Mouse (Mus musculus) gastrocnemius, adult 2 months (tissue): ENCODE results near the gene Ube2h. TPM values are rescaled to one million over a fixed set of nuclear protein-coding genes. Genes with fewer than 3 reads are reported as not detected.

Experiments
- DNase-seq: peaks from one replicate; pipeline ENCODE4 v3.0.0; 2022
- H3K27ac ChIP-seq: fragments of 200-600 bp; 2 replicates; pipeline ENCODE4 v1.8.1; 2022; ENCODE audit warnings: mild to moderate bottlenecking
- H3K4me3 ChIP-seq: fragments of 200-600 bp; 2 replicates; pipeline ENCODE4 v1.8.1; 2022; ENCODE audit warnings: mild to moderate bottlenecking, moderate library complexity
- CTCF ChIP-seq: fragments of 200-600 bp; IDR thresholded peaks from 2 replicates; pipeline ENCODE4 v1.8.1; 2022; ENCODE audit warnings: antibody characterized with exemption, mild to moderate bottlenecking, moderate library complexity
- intact Hi-C: fragments of 180-260 bp; cut with DNase I; formaldehyde crosslinking; loops from one replicate; pipeline ENCODE4 v1.15.1; 2025
- total RNA-seq, 2 experiments: library from RNA; stranded (reverse); gene quantifications; 2 replicates each; pipeline ENCODE4 v1.2.3; 2021

Gene Ube2h
- total RNA-seq, 2 experiments from 2014 or later, result 39.6 to 81.2 TPM

GRCm38 (mm10) chr6:30231758-30232293, 72.5 kb downstream of the Ube2h start:
- no peak for TF ChIP-seq CTCF

DNA sequence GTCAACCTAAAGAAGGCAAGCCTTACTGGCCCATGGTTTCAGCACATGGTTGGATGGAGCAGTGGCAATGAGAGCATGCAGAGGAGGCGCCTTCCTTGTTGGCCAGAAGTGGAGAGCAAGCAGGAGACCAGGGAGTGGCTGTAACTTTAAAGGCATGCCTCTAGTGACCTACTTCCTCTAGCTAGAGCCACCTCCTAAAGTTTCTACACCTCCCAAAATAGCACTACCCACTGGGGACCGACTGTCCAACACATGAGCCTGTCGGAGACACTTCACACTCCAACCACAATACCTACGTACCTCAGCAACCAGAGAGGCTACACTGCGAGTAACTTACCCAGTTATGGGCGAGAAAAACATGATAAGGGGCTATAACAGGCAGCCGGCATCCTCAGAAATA, 74.1 kb downstream of the Ube2h start:
- H3K27ac ChIP-seq, result peak overlapping the region; percentile 90
- intact Hi-C loops, result loop anchor here (5.0 to 10.0 kb wide), 2 partner anchors 55 to 127 kb away; no protein-coding TSS in a partner anchor

More at GRCm38 (mm10) chr6:30231758-30232293, 72.5 kb downstream of the Ube2h start:
- peak overlapping the region; percentile 90 for H3K27ac ChIP-seq
- H3K4me3 ChIP-seq, result no peak overlapping the region
- intact Hi-C loops, result loop anchor here (5.0 to 10.0 kb wide), 2 partner anchors 53 to 125 kb away; no protein-coding TSS in a partner anchor
- no peak for DNase-seq

DNA sequence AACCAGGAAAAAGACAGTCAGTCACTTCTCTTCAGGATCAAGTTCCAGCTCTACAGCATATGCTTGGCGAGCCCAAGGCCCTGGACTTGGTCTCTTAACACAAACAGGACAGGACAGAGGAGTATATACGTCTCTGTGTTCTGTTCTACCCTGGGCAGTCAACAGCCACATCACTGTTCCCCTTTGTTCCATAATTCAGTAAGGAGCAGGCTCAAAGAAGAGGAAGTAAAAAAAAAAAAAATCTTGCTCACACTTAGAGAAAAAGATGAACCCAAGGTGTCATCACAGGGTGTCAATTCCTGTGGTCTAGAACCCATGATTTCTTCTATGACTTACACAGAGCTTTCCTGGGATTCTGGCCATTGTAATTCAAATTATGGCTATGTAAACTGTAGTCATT, 75.4 kb downstream of the Ube2h start:
- Histone ChIP-seq H3K4me3 (no peak overlapping the region), H3K27ac (peak overlapping the region; percentile 90)
- DNase-seq, result no peak
- intact Hi-C loops, result no loop called here
- TF ChIP-seq CTCF, result no peak

More for the DNA sequence above, 74.1 kb downstream of the Ube2h start:
- DNase-seq, result peak; percentile 72
- peak overlapping the region; percentile 36 for H3K4me3 ChIP-seq
- TF ChIP-seq CTCF, result no peak

DNA sequence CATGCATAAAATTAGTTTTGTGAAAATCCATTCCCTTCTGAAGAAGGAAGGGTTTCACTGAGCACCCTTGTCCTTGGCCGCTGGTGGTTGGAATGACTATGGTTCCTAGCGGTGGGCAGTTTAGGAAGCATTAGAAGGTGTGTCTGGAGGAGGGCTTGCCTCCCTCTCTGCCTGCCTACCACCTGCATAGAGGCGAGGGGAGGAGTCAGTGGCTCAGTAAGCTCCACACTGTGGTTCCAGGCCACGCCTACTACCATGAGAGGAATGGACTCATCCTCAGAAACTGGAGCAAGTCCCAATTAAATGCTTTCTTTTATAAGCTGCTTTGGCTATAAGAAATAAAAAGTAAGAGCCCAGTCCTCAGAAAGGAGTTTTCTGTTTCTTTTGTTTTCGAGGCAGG, 76.0 kb downstream of the Ube2h start:
- intact Hi-C loops, result no loop called here
- H3K4me3 ChIP-seq, result no peak overlapping the region
- TF ChIP-seq CTCF, result no peak
- peak overlapping the region; percentile 90; the same call in 1 of the 2 replicates for H3K27ac ChIP-seq
- DNase-seq, result no peak

DNA sequence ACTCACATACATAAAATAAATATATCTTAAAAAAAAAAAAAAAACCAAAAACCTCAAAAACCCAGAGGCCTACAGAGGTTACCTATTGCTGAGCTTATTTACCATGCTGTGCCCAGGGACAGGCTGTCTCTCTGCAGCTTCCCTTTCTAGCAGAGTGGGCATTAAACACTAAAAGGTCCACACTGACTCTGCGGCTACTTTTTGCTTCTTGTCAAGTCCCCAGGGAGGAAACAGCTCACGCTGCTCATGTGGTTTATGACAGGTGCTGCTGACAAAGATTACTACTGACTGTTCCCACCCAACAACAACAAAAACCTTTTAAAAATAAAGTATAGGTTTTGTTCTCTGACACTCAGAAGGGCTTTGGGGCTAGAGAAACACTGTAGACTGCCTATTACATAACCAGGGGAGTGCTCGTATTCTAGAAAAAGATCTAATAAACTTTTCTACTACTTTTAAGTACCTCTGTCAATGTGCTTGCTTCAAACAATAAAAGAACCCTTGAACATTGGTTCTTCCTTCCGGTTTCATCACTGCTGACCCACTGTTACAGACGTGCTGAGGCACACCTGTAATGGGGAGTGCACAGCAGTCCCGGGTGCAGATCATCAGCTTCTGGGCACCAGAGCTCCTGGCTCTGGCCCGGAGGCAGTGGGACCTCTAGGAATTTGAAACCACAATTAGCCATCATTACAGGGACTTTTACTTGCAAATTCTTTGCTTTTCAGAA, 77.2 kb downstream of the Ube2h start:
- DNase-seq, result no peak
- TF ChIP-seq CTCF, result no peak
- intact Hi-C loops, result no loop called here

GRCm38 (mm10) chr6:30224693-30225092, 79.6 kb downstream of the Ube2h start:
- intact Hi-C loops, result no loop called here
- Histone ChIP-seq H3K27ac (no peak overlapping the region), H3K4me3 (no peak overlapping the region)
- no peak for DNase-seq
- TF ChIP-seq CTCF, result no peak

More for the DNA sequence above, 77.2 kb downstream of the Ube2h start:
- Histone ChIP-seq H3K4me3 (no peak overlapping the region), H3K27ac (peak overlapping the region; percentile 24; the same call in 1 of the 2 replicates)

- no peak for TF ChIP-seq CTCF
- Histone ChIP-seq H3K27ac (no peak overlapping the region), H3K4me3 (no peak overlapping the region)
- intact Hi-C loops, result no loop called here
- no peak for DNase-seq
Observed at GRCm38 (mm10) chr6:30222321-30222720, 82.0 kb downstream of the Ube2h start.

GRCm38 (mm10) chr6:30217581-30217980, 86.8 kb downstream of the Ube2h start:
- Histone ChIP-seq H3K4me3 (no peak overlapping the region), H3K27ac (no peak overlapping the region)
- no peak for DNase-seq
- intact Hi-C loops, result no loop called here
- TF ChIP-seq CTCF, result no peak

DNA sequence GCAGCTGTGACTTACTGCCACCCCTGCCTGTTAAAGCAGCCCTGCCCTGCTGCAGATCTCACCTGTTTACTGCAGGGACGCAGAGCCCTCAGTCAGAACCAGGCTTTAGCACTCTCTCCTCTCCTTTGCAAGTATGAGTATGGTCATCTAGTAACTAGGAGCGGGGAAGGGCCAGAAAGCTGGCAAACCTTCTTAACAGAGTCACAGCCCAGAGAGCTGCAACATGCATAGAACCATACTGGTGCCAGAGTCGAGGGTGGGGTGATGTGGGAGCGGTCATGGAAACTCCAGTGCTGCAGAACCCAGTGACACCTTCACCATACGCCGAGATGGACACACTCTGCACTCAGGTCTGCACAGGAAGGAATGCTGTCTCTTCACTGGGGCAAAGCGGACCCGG, 91.9 kb downstream of the Ube2h start:
- intact Hi-C loops, result no loop called here
- Histone ChIP-seq H3K27ac (peak overlapping the region; percentile 53; the same call in 1 of the 2 replicates), H3K4me3 (no peak overlapping the region)
- no peak for TF ChIP-seq CTCF
- no peak for DNase-seq

DNA sequence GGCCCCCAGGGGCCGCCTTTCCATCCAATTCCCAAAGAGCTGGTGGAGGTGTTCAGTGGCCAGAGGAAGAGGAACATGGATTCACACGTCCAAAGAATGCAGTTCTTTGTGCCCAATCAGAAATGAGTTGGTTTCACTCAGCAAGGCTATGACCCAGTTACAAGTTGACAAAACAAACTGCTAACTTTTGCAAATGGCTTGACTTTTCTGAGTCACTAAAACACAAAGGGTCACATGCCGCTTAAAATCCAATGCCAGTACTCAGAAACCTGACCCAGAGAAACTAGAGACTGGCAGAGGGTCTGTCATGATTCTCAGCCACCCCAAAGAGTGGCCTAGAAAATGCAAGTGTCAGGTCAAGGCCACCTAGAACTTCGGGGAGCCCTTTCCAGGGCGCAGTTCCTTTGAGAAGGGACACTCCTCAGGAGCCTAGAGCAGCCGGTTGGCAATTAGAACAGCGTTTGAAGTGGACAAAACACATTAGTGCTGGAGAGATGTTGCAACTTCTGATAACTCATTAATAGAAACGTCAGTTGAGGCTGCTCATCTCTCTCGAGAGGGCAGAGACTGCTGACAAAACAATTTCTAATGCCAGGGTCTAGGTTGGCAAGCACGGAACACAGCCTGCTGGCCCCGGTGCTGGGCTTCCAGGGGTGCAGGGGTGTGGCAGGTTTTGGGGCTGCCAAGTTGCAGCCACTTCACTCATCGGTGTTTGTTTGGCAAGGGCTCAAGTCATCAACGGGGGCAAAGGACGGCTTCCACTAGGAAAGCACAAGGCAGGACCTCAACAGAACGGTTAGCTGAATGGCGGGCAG, 92.5 kb downstream of the Ube2h start:
- intact Hi-C loops, result no loop called here
- TF ChIP-seq CTCF, result no peak
- Histone ChIP-seq H3K4me3 (no peak overlapping the region), H3K27ac (peak overlapping the region; percentile 53)
- peak; percentile 50 for DNase-seq

GRCm38 (mm10) chr6:30210788-30211187, 93.6 kb downstream of the Ube2h start:
- intact Hi-C loops, result no loop called here
- peak; percentile 68 for DNase-seq
- Histone ChIP-seq H3K27ac (no peak overlapping the region), H3K4me3 (no peak overlapping the region)
- peak; percentile 84 for TF ChIP-seq CTCF

- TF ChIP-seq CTCF, result no peak
- intact Hi-C loops, result loop anchor here (5.0 to 10.0 kb wide), 3 partner anchors 114 to 357 kb away; no protein-coding TSS in a partner anchor
- no peak for DNase-seq
- no peak overlapping the region for H3K27ac ChIP-seq
- no peak overlapping the region for H3K4me3 ChIP-seq
Observed at GRCm38 (mm10) chr6:30208844-30209243, 95.5 kb downstream of the Ube2h start.
